Mouse (Mus musculus) embryonic facial prominence, embryonic 10.5 days (tissue): ENCODE data around the gene Hoxb9. TPM values are rescaled to one million over a fixed set of nuclear protein-coding genes. Genes with fewer than 3 reads are reported as not detected.

ENCODE experiments used
- DNase-seq: peaks from one replicate; pipeline ENCODE4 v3.0.0-alpha.2; 2017; ENCODE audit warnings: low spot score
- H3K27ac ChIP-seq: fragments of 300-500 bp; sonication (generic); replicated peaks from 2 replicates; pipeline ENCODE4 v1.5.1; 2016; ENCODE audit warnings: mild to moderate bottlenecking
- H3K27me3 ChIP-seq: fragments of 300-500 bp; sonication (generic); replicated peaks from 2 replicates; pipeline ENCODE4 v1.6.1; 2016; ENCODE audit warnings: low read depth, mild to moderate bottlenecking; ENCODE audit not compliant: poor library complexity, severe bottlenecking
- H3K36me3 ChIP-seq: fragments of 300-500 bp; sonication (generic); replicated peaks from 2 replicates; pipeline ENCODE4 v1.6.1; 2016; ENCODE audit warnings: mild to moderate bottlenecking, moderate library complexity
- H3K4me1 ChIP-seq: fragments of 300-500 bp; sonication (generic); 2 replicates; pipeline ENCODE4 v1.6.1; 2016
- H3K4me3 ChIP-seq: fragments of 300-500 bp; sonication (generic); 2 replicates; pipeline ENCODE4 v1.5.1; 2016; ENCODE audit warnings: mild to moderate bottlenecking, moderate library complexity
- H3K9me3 ChIP-seq: fragments of 300-500 bp; sonication (generic); 2 replicates; pipeline ENCODE4 v1.6.1; 2016; ENCODE audit warnings: mild to moderate bottlenecking
- WGBS: fragments of 180-500 bp; shearing (Covaris S2); methylation state at CpG from one replicate; pipeline ENCODE4 v1.1.7; 2016; 5-methylcytosine and 5-hydroxymethylcytosine counted together
- polyA plus RNA-seq: library from polyadenylated mRNA; unstranded; fragments of >200 nt; fragmentation: Nextera tagmentation; extraction: Ambion mirVana; gene quantifications from 2 replicates; pipeline ENCODE4 v1.2.1, GENCODE M21; 2016

The Hoxb9 gene
- polyA plus RNA-seq, 1 experiment from 2014 or later = not detected

DNA sequence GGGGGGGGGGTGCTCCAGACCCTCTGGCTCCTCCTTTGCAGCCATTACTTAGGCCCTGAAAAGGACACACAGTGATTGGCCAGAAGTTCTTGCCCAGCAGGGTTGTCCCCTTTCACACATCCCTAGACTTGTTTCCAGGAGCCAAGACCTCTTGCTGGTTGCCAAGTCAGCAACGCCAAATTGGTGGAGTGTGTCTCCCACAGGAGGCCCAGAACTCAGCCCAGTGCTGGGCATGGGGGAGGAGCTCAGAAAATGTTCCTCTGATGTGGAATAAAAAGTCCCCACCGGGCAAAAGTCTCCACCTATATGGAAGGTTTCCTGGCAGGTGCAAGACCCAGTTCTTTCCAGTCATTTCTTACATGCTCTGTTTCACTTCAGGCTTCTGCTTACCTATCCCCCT lies 12.2 kb upstream of the Hoxb9 start:
- no peaks in the 10 kb centered on the region for H3K9me3 ChIP-seq
- H3K36me3 ChIP-seq = no peaks in the 10 kb centered on the region
- H3K27me3 ChIP-seq = peaks cover 100% of the 10 kb centered on the region
- no peak overlapping the region for H3K27ac ChIP-seq
- H3K4me3 ChIP-seq = no peak overlapping the region
- H3K4me1 ChIP-seq = peaks cover 4% of the 10 kb centered on the region; the same call in 1 of the 2 replicates
- peak; percentile 8 for DNase-seq
- WGBS = 0% methylated on average over 2 of the region's 2 CpGs

DNA sequence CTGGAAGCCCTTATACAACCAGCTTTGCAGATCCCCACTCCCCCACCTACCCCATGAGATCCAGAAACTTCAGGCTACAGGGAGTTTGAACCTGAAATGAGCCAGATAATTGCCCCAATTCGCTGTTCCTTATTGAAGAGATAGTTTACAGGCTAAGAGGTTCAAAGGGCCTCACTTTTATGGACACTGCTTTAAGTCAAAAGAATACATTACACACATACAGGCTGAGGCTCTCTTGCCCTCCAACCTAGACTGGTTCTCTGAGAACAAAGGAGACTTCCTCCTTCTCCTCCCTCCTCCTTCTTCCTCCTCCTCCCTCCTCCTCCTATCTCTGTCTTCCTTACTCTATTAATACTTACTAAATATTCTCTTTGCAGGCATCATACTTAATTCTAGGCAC lies 11.7 kb upstream of the Hoxb9 start:
- peaks cover 4% of the 10 kb centered on the region; the same call in 1 of the 2 replicates for H3K4me1 ChIP-seq
- no peaks in the 10 kb centered on the region for H3K36me3 ChIP-seq
- H3K9me3 ChIP-seq = no peaks in the 10 kb centered on the region
- no peak overlapping the region for H3K27ac ChIP-seq
- no peak overlapping the region for H3K4me3 ChIP-seq
- 0% methylated on average over 1 of the region's 1 CpGs for WGBS
- H3K27me3 ChIP-seq = peaks cover 100% of the 10 kb centered on the region
- no peak for DNase-seq

DNA sequence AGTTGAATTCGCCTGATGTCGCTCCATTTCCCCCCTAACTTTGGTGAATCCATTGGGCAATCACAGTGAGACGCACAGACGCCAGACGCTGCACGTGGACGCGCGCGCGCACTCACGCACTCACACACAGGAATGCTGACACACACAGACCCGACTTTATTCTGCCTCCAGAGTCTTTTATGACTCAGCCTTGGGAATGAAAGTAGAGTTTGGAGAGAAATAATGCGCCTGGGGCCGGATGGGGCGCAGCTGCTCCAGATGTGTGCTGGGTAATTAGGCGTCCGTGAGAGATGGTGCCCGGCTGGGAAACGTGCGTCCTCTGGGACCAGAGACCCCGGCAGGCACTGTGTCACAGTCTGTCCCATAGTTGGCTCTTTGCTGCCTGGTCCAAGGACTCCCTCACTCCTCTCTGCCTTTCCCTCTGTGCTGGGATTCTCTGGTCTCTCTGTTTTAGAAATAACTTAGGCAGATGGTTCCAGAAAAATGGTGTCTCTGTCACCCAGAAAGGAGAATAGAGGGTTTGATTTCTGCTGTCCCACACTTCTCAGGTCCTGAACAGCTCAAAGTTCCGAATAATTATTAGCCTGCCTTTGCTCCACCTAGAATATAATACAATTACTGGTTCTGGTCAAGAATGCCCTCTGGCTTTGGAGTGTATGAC lies 10.8 kb upstream of the Hoxb9 start:
- Histone ChIP-seq H3K9me3 (no peaks in the 10 kb centered on the region), H3K36me3 (no peaks in the 10 kb centered on the region), H3K4me3 (no peak overlapping the region), H3K27me3 (peaks cover 100% of the 10 kb centered on the region), H3K4me1 (peaks cover 4% of the 10 kb centered on the region; the same call in 1 of the 2 replicates), H3K27ac (no peak overlapping the region)
- peak; percentile 42 for DNase-seq
- 1% methylated on average over 23 of the region's 23 CpGs for WGBS

DNA sequence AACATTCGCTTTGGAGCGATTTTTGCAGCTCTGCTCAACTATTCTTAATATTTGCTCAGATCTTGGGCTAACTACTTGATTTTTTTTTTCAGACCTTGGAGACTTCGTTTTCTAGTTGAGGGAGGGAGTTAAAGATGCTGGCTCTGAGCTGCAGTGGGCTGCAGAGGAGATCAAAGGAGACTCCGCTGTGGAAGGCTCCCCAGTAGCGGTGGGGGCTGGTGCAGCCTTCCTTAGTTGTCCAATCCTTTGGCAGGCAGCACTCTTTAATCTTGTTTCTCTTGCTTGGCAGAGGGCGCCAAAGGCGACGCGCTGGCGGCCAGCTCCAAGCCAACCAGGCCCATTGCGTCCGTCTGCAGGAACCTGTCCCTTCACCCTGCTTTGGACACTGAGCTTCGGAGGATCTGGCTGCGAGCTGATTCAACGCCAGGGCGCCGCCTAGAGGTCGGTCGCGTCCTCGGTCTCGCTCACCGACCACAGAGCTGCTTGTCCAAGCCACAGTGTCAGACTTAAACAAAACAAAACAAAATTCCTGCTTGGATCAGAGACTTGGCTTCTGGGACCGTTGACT lies 9.8 kb upstream of the Hoxb9 start:
- peak; percentile 85 for DNase-seq
- no peak overlapping the region for H3K4me3 ChIP-seq
- 1% methylated on average over 24 of the region's 24 CpGs for WGBS

DNA sequence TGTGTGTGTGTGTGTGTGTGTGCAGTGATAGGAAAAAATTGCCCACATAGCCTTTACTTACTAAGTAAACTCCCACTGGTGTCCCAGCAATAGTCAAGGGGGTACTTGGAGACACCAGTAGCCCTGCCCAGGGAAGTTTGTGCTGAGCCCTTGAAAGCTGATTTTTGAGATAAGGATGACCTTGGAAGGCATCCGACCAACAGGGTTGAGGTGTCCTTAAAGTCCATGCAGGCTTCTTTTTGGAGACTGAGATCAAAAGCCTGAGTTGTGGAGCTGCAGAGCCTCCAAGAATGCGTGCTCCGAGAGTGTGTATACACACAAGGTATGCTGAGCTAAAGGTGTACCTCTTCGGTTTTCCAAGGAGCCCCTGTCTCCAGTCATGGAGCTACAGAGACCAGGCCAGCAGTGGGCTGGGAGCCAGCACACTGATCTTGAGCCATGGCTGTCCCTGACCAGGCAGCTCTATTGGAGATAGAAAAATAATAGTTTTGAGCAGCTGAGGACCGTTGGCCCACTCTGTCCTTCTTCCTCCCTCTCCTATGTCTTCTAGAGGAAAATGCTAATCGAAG lies 8.9 kb upstream of the Hoxb9 start:
- H3K27me3 ChIP-seq = peaks cover 100% of the 10 kb centered on the region
- 12% methylated on average over 6 of the region's 6 CpGs for WGBS
- H3K27ac ChIP-seq = no peak overlapping the region
- H3K9me3 ChIP-seq = no peaks in the 10 kb centered on the region
- peak; percentile 15 for DNase-seq
- peaks cover 4% of the 10 kb centered on the region; the same call in 1 of the 2 replicates for H3K4me1 ChIP-seq
- no peak overlapping the region for H3K4me3 ChIP-seq
- H3K36me3 ChIP-seq = no peaks in the 10 kb centered on the region

More for the DNA sequence above, 9.8 kb upstream of the Hoxb9 start:
- H3K36me3 ChIP-seq = no peaks in the 10 kb centered on the region
- no peaks in the 10 kb centered on the region for H3K9me3 ChIP-seq
- H3K27ac ChIP-seq = no peak overlapping the region
- H3K4me1 ChIP-seq = peaks cover 4% of the 10 kb centered on the region; the same call in 1 of the 2 replicates
- peaks cover 100% of the 10 kb centered on the region for H3K27me3 ChIP-seq

DNA sequence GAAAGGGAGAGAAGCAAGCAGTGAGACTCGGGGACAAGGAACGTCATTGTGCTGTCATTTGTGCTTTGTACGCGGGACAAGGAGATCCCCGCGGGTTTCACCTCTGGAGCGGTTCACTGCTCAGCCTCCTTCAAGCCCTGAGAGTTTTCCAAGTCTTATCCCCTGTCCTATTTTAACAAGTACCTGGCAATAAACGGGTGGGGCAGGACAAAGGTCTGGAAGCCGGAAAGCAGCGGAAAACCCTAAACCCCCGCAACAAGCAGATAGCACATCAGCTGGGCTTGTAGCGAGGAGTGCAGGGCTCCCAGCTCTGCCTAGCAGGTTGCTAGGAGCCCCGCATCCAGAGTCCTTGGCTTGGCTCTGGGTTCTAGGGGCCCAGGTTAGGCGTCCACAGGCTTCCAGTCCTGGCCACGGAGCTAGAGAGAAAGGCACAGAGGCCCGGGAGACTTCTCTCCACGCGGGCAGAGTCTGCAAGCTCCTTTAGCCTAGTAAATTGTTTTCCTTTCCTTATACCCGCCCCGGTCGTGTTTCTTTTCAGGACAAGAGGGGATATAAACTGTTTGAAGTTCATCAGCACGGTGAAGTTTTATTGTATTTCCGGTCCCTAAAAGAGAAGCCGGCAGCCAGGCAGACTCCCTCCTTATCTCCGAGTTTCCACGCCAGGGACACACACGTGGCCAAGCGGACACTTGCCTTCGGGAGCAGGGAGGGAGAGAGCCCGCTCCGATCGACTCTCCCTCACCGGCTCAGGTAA lies 7.4 kb upstream of the Hoxb9 start:
- Histone ChIP-seq H3K27me3 (peaks cover 100% of the 10 kb centered on the region), H3K4me1 (peaks cover 4% of the 10 kb centered on the region; the same call in 1 of the 2 replicates), H3K9me3 (no peaks in the 10 kb centered on the region), H3K27ac (no peak overlapping the region), H3K4me3 (no peak overlapping the region), H3K36me3 (no peaks in the 10 kb centered on the region)
- WGBS = 2% methylated on average over 33 of the region's 33 CpGs
- DNase-seq = peak; percentile 55

DNA sequence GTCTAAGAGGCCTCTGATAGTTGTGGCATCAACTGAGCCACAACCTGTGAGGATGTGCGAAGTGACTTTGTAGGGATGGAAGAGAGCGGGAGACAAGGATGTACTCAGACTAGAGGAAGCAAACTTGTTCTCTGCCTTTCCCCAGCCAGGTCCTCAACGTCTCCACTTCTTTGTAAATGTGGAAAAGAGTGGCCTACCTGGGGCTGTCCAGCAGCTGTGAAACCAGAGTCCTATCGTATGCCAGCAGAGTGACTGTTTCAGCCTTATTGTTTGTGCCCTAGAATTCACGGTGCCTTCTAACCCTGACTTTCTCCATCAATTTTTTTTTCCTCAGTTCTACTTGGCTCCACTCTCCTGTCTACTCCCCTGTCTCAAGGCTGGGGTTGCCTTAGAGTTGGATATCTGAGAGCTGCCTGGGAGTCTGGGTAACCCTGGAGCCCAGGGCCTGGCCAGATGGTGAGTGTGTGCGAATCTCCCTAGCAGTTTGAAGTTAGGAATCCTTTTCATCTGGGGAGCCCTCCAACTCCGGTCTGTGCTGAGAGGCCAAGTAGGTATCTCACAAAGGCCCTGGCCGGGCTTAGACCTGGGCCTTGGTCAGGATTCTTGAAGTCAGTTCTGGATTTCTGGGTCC lies 6.8 kb upstream of the Hoxb9 start:
- Histone ChIP-seq H3K9me3 (no peaks in the 10 kb centered on the region), H3K4me1 (peaks cover 4% of the 10 kb centered on the region; the same call in 1 of the 2 replicates), H3K27me3 (peaks cover 100% of the 10 kb centered on the region), H3K27ac (no peak overlapping the region), H3K36me3 (no peaks in the 10 kb centered on the region), H3K4me3 (no peak overlapping the region)
- 2% methylated on average over 8 of the region's 8 CpGs for WGBS
- peak; percentile 48 for DNase-seq

DNA sequence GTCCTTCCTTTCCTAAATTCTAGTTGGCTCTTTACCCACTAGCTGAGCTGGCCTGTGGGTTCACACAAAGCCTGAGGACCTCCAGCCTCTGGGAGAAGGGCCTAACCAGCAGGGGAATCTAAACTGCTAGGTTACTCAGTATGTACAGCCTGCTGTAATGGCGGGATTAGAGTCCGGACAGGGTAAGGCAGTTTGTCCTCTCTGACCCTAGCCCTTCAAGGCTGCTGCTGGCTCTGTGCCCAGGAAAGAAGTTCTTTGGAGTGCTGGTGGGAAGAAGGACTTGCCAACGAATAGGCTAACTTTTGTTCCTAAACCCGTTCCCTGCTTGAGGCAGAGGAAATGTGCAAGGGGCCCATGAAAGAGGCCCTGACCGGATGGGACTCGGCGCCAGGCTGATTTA lies 5.3 kb upstream of the Hoxb9 start:
- Histone ChIP-seq H3K9me3 (no peaks in the 10 kb centered on the region), H3K36me3 (no peaks in the 10 kb centered on the region), H3K4me3 (no peak overlapping the region), H3K4me1 (no peaks in the 10 kb centered on the region), H3K27ac (no peak overlapping the region), H3K27me3 (peaks cover 100% of the 10 kb centered on the region)
- DNase-seq = peak; percentile 21
- WGBS = 1% methylated on average over 7 of the region's 7 CpGs

DNA sequence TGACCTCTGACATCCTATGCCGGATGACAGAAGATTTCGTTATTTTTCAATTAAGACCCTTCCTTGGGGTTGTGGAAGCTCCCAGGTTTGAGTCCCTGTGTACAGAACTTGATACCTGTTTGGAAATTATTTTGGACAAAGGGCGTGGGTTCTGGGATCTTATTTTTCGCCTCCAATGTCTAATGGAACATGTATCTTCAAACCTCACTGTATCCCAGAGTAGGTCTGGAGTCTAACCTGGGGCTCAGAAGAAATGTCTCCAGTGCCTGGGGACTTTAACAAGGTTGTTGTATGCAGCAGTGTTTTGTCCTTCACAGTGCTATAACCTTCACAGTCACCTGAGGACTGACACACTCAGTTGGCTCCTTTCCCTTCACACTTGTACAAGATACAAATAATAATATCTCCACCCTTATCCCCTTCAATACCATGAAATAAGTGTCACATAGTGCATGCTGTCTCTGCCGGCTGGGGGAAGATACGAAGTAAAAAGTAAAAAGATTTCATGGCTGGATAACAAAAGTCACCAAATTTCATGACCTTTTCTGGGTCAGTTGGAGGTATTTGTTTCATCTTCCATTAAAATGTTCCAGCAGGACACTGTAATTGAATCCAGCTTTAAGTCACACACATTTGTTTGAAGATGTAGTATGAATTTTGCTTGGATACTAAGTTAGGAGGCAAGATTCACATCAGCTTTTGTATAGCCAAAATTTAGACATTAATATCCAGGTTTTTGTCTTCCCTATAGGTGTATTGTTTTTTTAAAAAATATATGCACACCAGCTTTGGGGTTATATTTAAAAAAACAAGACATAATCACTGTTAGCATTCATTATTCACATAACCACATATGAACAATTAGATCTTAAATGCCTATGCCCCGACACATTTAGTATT lies 4.0 kb upstream of the Hoxb9 start:
- DNase-seq = peak; percentile 28
- H3K4me3 ChIP-seq = no peak overlapping the region
- H3K4me1 ChIP-seq = peaks cover 7% of the 10 kb centered on the region
- no peak overlapping the region for H3K27ac ChIP-seq
- no peaks in the 10 kb centered on the region for H3K9me3 ChIP-seq
- no peaks in the 10 kb centered on the region for H3K36me3 ChIP-seq
- H3K27me3 ChIP-seq = peaks cover 100% of the 10 kb centered on the region
- WGBS = 10% methylated on average over 7 of the region's 7 CpGs

DNA sequence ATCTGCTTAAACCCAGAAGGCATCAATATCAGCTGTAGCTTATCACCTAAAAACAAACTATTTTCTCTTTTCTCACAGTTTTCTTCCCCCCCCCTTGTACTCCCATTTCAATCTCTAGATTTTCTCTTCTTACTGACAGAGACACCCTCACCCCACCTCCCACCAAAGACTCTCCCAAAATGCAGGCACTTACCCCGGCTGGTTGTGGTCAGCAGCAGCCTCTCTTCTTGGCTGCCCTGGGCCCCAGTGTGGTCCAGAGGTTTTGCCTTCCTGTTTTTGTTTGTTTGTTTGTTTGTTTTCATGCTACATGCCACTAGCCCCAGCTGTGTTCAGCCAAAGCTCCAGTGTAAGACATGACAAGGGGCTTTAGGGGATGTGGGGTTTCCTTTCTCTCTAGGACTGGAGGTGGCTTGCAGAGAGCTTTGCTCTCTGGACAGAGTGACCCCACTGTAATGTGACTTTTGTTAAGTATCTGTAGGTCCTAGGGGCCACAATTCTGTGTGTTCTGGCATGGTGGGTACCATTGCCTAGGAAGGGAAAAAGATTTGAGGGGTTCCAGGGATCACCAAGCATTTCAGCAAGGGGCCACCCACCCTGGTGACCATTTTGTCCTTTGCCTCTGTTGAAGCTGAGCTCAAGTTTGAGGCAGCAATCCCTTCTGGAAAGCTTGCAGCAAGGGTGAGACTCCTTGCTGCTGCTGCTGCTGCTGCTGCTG lies 3.1 kb upstream of the Hoxb9 start:
- Histone ChIP-seq H3K4me1 (peaks cover 11% of the 10 kb centered on the region), H3K4me3 (no peak overlapping the region), H3K9me3 (no peaks in the 10 kb centered on the region), H3K27me3 (peaks cover 100% of the 10 kb centered on the region), H3K36me3 (no peaks in the 10 kb centered on the region), H3K27ac (no peak overlapping the region)
- DNase-seq = no peak
- 0% methylated on average over 1 of the region's 1 CpGs for WGBS

DNA sequence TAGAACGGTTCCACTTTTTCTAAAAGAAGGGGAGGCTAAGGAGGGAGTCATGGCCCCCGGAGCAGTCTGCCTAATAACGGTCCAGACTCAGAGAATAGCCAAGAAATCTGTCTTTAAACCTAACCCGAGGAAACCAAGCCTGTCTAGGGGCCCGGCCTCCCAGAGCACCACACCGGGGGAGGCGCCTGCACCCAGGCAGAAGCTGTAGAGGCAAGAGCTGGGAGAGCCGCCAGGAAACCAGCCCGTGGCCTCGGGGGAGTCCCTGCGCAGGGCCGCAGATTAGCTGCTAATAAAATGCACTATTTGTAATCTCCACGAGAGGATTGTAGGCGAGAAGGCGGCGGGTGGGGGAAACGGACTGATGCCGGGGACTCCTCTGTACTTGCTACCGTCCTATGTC lies 1.4 kb upstream of the Hoxb9 start:
- no peak for DNase-seq
- WGBS = under 1% methylated on average over 19 of the region's 19 CpGs
- Histone ChIP-seq H3K4me1 (peaks cover 11% of the 10 kb centered on the region), H3K36me3 (no peaks in the 10 kb centered on the region), H3K27me3 (peaks cover 100% of the 10 kb centered on the region), H3K9me3 (no peaks in the 10 kb centered on the region), H3K27ac (no peak overlapping the region), H3K4me3 (no peak overlapping the region)
